Mouse (Mus musculus) lung, embryonic 14.5 days (tissue): Measurements from ENCODE around the gene Cyp2j7. TPM values are rescaled to one million over a fixed set of nuclear protein-coding genes. Genes with fewer than 3 reads are reported as not detected.

Experiments
- ATAC-seq: fragments of 200-750 bp; cut with Nextera tagmentation; 2 replicates; pipeline ENCODE4 v1.8.0; 2017; ENCODE audit warnings: mild to moderate bottlenecking, moderate TSS enrichment, moderate library complexity; ENCODE audit not compliant: insufficient read depth
- DNase-seq: peaks from one replicate; pipeline ENCODE4 v3.0.0-alpha.2; 2015
- H3K27ac ChIP-seq: fragments of 300-500 bp; sonication (generic); 2 replicates; pipeline ENCODE4 v1.5.1; 2014; ENCODE audit warnings: low read depth, mild to moderate bottlenecking, moderate library complexity
- H3K27me3 ChIP-seq: fragments of 300-500 bp; sonication (generic); 2 replicates; pipeline ENCODE4 v1.6.1; 2014; ENCODE audit warnings: low read length, control low read depth; ENCODE audit not compliant: insufficient read depth
- H3K36me3 ChIP-seq: fragments of 300-500 bp; sonication (generic); 2 replicates; pipeline ENCODE4 v1.6.1; 2014; ENCODE audit warnings: control low read depth; ENCODE audit not compliant: insufficient read depth
- H3K4me1 ChIP-seq: fragments of 300-500 bp; sonication (generic); 2 replicates; pipeline ENCODE4 v1.6.1; 2014; ENCODE audit warnings: antibody characterized with exemption, control low read depth; ENCODE audit not compliant: insufficient read depth
- H3K4me2 ChIP-seq: fragments of 300-500 bp; sonication (generic); 2 replicates; pipeline ENCODE4 v1.6.1; 2014; ENCODE audit warnings: mild to moderate bottlenecking
- H3K4me3 ChIP-seq: fragments of 300-500 bp; sonication (generic); 2 replicates; pipeline ENCODE4 v1.5.1; 2014; ENCODE audit warnings: low read depth, low read length
- H3K9ac ChIP-seq: fragments of 300-500 bp; sonication (generic); 2 replicates; pipeline ENCODE4 v1.6.1; 2014
- H3K9me3 ChIP-seq: fragments of 300-500 bp; sonication (generic); 2 replicates; pipeline ENCODE4 v1.6.1; 2016; ENCODE audit warnings: low read depth, low read length, control low read depth
- CTCF ChIP-seq: IDR thresholded peaks from 2 replicates; pipeline ENCODE4 v1.5.1; 2016; ENCODE audit warnings: antibody characterized with exemption, low read depth
- WGBS: fragments of 180-500 bp; shearing (Covaris S2); extraction: QIAGEN DNeasy Blood & Tissue Kit; methylation state at CpG from one replicate; pipeline ENCODE4 v1.1.7; 2014; 5-methylcytosine and 5-hydroxymethylcytosine counted together
- polyA plus RNA-seq: library from polyadenylated mRNA; unstranded; fragments of >200 nt; fragmentation: Nextera tagmentation; extraction: Ambion mirVana; gene quantifications from 2 replicates; pipeline ENCODE4 v1.2.1, GENCODE M21; 2014

The Cyp2j7 gene
- polyA plus RNA-seq, 1 experiment from 2014 or later: not detected

DNA sequence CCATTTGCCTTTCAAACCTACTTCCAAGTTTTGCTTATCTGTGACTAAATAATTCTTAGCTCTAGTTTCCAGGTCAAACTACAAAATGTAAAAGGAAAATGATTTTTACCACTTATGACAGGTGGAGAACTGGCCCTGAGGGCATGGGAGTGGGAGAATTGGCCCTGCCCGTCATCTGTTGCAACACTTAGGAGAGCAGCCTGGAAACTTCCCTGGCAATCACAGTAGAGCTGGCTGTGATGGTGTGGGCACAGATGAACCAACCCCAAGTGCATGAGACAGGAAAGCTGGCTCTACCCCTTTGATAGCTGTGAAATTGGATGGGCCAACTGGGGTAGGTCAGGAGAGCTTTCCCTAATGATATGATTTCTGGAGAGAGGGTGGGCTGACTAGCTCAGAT, 73.6 kb downstream of the Cyp2j7 start:
- Histone ChIP-seq H3K9ac (no peak overlapping the region), H3K9me3 (no peaks in the 10 kb centered on the region), H3K27me3 (no peaks in the 10 kb centered on the region), H3K27ac (no peak overlapping the region), H3K4me1 (no peaks in the 10 kb centered on the region), H3K36me3 (no peaks in the 10 kb centered on the region), H3K4me3 (no peak overlapping the region), H3K4me2 (no peak overlapping the region)
- no peak for ATAC-seq
- DNase-seq: no peak
- WGBS: 82% methylated on average over 1 of the region's 1 CpGs
- no peak for TF ChIP-seq CTCF

DNA sequence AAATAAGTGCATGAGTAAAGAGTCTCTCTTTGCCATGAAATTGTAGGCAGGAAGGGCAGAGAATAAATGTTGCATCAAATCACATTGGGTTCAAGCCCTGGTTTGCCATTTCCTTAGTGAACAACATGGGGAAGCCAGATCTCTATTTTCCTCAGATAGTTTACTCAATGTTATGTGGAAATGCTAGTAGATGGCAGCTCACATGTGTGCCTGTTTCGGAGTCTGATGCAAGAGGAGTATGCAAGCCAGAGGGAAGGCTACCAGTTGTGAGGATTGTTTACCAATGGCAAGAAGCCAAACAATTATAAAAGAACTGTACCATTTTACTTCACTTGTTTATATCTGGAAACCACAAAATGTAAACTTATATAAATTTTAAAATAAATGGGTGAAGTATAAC, 74.9 kb downstream of the Cyp2j7 start:
- DNase-seq: peak; percentile 20
- H3K9me3 ChIP-seq: no peaks in the 10 kb centered on the region
- no peaks in the 10 kb centered on the region for H3K4me1 ChIP-seq
- H3K27ac ChIP-seq: no peak overlapping the region
- TF ChIP-seq CTCF: no peak
- no peak overlapping the region for H3K4me2 ChIP-seq
- H3K36me3 ChIP-seq: no peaks in the 10 kb centered on the region
- H3K4me3 ChIP-seq: no peak overlapping the region
- H3K9ac ChIP-seq: no peak overlapping the region
- 60% methylated on average over 1 of the region's 1 CpGs for WGBS
- no peaks in the 10 kb centered on the region for H3K27me3 ChIP-seq
- ATAC-seq: 0 out of 2 replicates have a peak, but pooled peaks have one; percentile 52

Other genes with a start within 250 kb of the Cyp2j7 start
- not detected in 2 replicates for gene Cyp2j13, start 159.1 kb downstream of the Cyp2j7 start, polyA plus RNA-seq
- gene Cyp2j12, start 95.5 kb downstream of the Cyp2j7 start, polyA plus RNA-seq: not detected in 2 replicates
- gene Cyp2j11, start 112.0 kb upstream of the Cyp2j7 start, polyA plus RNA-seq: not detected in 2 replicates